Mouse (Mus musculus): Measurements from ENCODE around the gene Tsacc. TPM values are rescaled to one million over a fixed set of nuclear protein-coding genes. Genes with fewer than 3 reads are reported as not detected.

Tsacc gene
- polyA plus RNA-seq, 1 experiment from 2014 or later, result 10.9 TPM

DNA sequence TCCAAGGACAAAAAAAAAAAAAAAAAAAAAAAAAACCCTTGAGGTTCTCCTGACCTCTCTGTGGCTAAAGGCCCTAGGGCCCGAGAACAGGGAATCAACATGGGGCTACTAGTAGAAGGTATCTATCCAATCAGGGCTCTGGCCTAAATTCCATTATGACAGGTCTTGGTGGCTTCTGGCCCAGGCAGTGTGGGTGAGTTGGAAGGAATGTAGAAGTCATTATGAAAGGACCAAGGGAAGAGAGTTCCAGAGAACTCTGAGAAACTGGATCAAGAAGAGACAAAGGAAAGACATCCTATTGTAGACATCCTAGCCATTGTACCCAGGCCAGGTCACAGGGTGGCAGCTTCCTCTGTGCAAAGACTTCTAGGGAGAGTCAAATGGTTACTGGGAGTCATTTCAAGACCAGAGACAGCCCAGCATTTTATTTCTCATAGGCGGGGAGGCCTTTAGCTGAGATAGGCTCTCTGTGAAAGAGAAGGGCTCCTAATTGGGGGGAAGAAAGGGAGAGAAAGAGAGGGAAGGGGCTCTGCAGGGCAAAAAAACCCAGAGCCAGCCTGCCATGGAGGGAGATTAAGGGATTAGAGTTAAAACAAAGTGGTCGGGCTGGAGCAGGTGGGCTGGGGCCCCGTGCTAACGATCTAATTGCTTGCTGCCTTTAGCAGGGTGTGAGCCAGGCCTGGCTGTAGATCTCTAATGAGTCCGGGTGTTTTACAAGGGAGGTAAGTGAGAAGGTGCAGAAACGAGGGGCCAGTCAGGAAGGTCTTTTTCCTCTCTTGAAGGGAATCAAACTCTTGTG, 63.7 kb downstream of the Tsacc start:
- Histone ChIP-seq H3K4me3 (no peak overlapping the region), H3K27ac (peak overlapping the region; percentile 99), H3K36me3 (peaks cover 22% of the 10 kb centered on the region), H3K9me3 (no peaks in the 10 kb centered on the region), H3K4me1 (replicated peaks) (peaks cover 87% of the 10 kb centered on the region), H3K4me2 (no peak overlapping the region), H3K27me3 (no peaks in the 10 kb centered on the region), H3K9ac (no peak overlapping the region)
- WGBS, result 23% methylated on average over 7 of the region's 7 CpGs
- ATAC-seq (ENCODE audit: low FRiP score), result no peak

Other genes with a start within 250 kb of the Tsacc start
- 151 and 163 TPM in 2 replicates for gene Naxe, start 238.5 kb downstream of the Tsacc start, polyA plus RNA-seq (2015; fragmentation: Nextera tagmentation; extraction: Ambion mirVana)
- not detected in 2 replicates for gene Ttc24, start 218.7 kb downstream of the Tsacc start, polyA plus RNA-seq (2015; fragmentation: Nextera tagmentation; extraction: Ambion mirVana)
- 3.2 and 3.6 TPM in 2 replicates for gene Iqgap3, start 215.0 kb downstream of the Tsacc start, polyA plus RNA-seq (2015; fragmentation: Nextera tagmentation; extraction: Ambion mirVana)
- 14.5 and 14.8 TPM in 2 replicates for gene Mef2d, start 154.6 kb downstream of the Tsacc start, polyA plus RNA-seq (2015; fragmentation: Nextera tagmentation; extraction: Ambion mirVana)
- gene Rhbg, start 42.3 kb downstream of the Tsacc start, polyA plus RNA-seq (2015; fragmentation: Nextera tagmentation; extraction: Ambion mirVana), result 0.22 and 0.32 TPM in 2 replicates
- 0.29 and 0.70 TPM in 2 replicates for gene Gm38392, start 9.8 kb downstream of the Tsacc start, polyA plus RNA-seq (2015; fragmentation: Nextera tagmentation; extraction: Ambion mirVana)
- 495 and 508 TPM in 2 replicates for gene Cct3, start 117 bp upstream of the Tsacc start, polyA plus RNA-seq (2015; fragmentation: Nextera tagmentation; extraction: Ambion mirVana)
- 122 and 129 TPM in 2 replicates for gene Glmp, start 28.0 kb upstream of the Tsacc start, polyA plus RNA-seq (2015; fragmentation: Nextera tagmentation; extraction: Ambion mirVana)
- 1.2 and 1.3 TPM in 2 replicates for gene Tmem79, start 39.1 kb upstream of the Tsacc start, polyA plus RNA-seq (2015; fragmentation: Nextera tagmentation; extraction: Ambion mirVana)
- gene Smg5, start 39.3 kb upstream of the Tsacc start, polyA plus RNA-seq (2015; fragmentation: Nextera tagmentation; extraction: Ambion mirVana), result 66.2 and 69.1 TPM in 2 replicates
- 2.6 and 2.9 TPM in 2 replicates for gene Paqr6, start 67.6 kb upstream of the Tsacc start, polyA plus RNA-seq (2015; fragmentation: Nextera tagmentation; extraction: Ambion mirVana)
- gene Bglap3, start 75.7 kb upstream of the Tsacc start, polyA plus RNA-seq (2015; fragmentation: Nextera tagmentation; extraction: Ambion mirVana), result 0.19 TPM in 1 of 2 replicates, not detected in the other
- gene Bglap2, start 81.7 kb upstream of the Tsacc start, polyA plus RNA-seq (2015; fragmentation: Nextera tagmentation; extraction: Ambion mirVana), result not detected in 2 replicates
- not detected in 2 replicates for gene Bglap, start 87.5 kb upstream of the Tsacc start, polyA plus RNA-seq (2015; fragmentation: Nextera tagmentation; extraction: Ambion mirVana)
- gene Pmf1, start 113.3 kb upstream of the Tsacc start, polyA plus RNA-seq (2015; fragmentation: Nextera tagmentation; extraction: Ambion mirVana), result 36.9 and 37.8 TPM in 2 replicates
- gene Slc25a44, start 128.1 kb upstream of the Tsacc start, polyA plus RNA-seq (2015; fragmentation: Nextera tagmentation; extraction: Ambion mirVana), result 32.5 and 32.8 TPM in 2 replicates
- 25.5 and 27.4 TPM in 2 replicates for gene Sema4a, start 164.2 kb upstream of the Tsacc start, polyA plus RNA-seq (2015; fragmentation: Nextera tagmentation; extraction: Ambion mirVana)
- 31.9 and 35.0 TPM in 2 replicates for gene Lmna, start 213.0 kb upstream of the Tsacc start, polyA plus RNA-seq (2015; fragmentation: Nextera tagmentation; extraction: Ambion mirVana)
- gene Mex3a, start 235.4 kb upstream of the Tsacc start, polyA plus RNA-seq (2015; fragmentation: Nextera tagmentation; extraction: Ambion mirVana), result 38.9 and 40.0 TPM in 2 replicates